Mouse (Mus musculus): ENCODE measurements around the gene Gm5737.

Gm5737 gene

DNA sequence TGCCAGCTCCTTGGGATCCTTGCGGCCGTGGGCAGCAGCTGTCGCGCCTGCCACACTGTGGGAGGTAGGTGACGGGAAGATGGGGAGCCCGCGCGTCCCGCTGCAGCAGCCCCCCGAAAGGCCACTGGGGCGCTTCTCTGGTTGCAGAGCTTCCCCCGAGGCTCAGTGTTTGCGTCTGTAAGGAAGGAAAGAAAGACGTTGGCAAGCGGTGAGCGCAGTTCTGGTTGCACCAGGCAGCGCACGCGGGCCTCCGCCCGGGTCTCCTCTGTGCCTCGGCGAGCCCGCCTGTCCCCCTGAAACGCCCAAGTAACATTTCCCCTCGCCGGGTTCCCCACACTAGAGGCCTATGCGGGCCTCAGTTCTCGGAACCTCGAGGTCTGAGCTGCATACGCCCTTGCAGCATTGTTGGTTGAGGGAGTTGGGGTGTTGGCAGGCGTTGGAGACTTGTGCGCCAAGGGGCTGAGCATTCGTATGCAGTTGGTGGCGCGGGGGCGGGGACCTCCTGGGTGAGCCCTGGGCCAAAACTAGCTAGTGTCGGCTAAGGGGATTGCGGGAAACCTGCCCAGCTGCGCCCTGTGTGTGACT, 31.0 kb downstream of the Gm5737 start:
- peak; percentile 75 to 84 for DNase-seq

DNA sequence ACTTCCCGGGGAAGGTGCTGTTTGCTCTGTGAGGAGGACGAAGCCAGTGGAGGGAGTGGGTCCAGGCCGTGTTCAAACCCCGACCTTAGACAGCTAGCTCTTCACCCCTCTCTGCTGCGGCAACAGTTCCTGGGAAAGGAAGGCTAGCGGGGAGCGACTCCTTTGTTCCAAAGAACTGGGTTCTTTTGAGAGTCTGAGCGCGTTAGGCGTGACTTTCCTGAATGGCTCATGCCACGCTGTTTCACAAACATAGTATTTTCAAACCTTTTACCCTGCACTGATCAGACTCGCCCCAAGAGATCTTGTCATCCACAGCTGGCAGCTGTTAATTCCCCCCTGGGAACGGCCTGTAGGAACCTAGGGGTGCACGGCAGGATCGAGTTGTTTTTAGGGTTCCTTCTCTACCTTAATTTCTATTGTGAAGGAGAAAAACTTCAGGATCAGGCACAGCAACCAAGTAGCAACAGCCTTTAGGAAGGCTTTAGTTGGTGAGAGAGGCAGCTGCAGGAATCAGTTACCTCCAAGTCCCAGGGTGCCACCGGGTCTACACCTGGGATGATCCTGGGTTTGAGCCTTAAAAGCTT, 31.8 kb downstream of the Gm5737 start:
- DNase-seq: peak in 1 of 2 experiments; percentile 40

DNA sequence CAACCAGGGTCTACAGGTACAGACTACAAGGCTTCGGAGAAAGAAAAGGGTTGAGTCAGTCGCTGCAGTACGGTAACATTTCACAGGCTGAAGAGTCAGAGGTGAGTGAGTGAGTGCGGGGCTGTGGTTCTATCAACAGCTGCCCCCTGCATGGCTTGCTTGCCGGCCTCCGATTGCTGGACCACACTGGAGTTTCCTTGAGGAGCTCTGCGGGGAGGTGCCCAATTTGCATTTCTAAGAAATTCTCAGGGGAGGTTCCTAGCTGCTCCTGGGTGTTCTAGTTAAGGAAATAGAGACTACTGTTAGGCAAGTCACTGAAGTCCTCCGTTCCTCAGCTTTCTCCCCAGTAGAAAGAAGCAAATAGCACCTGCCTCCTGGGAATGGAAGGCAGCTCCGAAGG, 32.5 kb downstream of the Gm5737 start:
- DNase-seq: no peak

DNA sequence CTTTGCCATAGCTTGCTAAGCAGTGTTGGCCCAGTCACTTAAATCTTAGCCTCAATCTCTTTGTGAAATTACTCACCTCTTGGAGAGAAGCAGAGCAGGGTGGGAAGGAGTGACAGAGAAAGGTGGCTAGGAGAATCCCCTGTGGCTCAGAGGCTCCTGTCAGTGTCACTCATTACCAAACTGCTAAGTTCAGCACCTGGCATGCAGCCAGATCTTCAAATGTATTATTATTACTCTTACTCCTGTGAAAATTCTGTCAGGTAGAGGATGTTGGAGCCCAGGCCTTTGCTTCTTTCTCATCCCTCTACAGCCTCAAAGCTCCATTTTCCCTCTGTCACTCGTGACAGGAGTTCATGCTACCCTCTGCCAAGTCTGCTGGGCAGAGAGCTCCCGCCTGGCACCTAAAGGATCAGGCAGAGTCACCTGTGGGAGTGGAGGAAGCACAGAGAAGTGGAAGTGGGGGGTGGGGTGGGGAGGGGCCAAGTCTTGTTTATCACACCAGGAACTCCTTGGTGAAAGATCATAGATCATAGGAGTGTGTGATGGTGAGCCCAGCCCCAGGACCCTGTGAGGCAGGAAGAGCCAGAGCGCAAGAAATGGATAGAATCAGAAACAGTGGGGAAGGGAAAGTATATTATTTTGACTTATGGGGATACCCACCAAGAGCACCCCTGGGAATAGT, 36.8 kb downstream of the Gm5737 start:
- DNase-seq: no peak

DNA sequence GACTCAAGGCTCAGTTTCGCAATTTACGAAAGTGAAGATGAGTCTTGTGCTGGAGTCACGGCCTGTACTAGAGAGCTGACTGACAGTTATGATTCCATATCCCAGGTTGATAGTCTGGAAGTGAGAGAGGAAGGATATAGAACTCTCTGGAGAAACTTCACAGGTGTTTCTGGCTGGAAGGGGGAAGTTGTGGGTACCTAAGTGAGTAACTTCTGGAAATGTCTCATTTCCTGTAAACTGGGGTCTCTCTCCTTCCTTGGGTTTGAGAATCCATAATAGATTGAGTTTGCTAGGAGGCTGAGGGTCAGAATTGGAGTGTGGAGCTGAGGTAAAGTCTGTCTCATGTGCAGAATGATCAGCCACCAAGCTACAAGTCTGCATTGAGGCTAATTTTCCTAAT, 38.0 kb downstream of the Gm5737 start:
- no peak for DNase-seq

DNA sequence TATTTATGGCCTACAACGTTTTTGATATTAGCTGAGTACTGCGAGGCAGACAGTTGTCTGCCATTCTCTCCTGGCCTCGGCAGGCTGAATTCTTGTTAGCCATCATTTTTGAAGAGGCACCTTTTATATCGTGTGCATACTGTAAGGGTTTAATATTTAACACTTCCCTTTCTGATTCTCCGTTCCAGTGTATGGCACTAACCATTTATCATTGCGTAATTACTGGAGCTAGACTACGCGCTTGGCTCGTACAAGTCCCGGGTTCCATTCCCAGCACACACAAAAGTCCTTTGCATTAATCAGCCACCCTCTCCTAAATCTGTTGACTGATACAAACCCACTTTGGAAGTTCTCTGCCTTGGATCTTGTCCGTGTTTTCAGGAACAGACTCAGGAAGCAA, 47.7 kb downstream of the Gm5737 start:
- DNase-seq: no peak

DNA sequence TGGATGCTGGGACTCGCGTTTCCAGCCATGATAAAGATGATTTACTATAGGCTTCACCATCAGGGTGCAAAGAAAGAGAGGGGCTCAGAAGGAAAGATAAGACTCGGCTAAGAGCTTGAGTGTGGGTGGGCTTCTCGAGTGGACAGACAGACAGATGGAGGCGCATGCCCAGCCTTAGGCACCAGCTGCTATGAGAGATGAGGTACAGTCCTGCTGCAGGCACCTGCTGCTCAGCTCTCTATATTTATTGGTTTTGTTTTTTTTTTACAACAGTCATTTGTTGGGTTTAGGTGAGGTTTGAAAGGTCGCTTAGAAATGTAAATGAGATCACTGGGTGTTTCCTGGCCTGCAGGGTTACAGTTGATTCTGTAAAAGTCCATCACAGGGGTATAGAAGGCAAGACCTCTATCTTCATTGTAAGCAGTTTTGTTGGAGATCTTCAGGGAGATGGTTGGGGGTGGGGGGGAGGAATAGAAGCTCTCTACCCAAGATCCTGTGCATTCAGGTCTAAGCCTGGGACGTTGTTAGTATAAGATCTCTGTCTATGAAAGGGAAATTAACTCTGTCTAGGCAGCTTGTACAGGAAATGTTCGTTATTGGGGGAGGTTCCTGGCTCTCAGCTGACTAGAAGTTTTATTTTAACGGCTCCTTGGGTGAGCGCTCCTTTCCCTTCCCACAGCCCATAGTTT, 48.8 kb downstream of the Gm5737 start:
- DNase-seq: no peak

DNA sequence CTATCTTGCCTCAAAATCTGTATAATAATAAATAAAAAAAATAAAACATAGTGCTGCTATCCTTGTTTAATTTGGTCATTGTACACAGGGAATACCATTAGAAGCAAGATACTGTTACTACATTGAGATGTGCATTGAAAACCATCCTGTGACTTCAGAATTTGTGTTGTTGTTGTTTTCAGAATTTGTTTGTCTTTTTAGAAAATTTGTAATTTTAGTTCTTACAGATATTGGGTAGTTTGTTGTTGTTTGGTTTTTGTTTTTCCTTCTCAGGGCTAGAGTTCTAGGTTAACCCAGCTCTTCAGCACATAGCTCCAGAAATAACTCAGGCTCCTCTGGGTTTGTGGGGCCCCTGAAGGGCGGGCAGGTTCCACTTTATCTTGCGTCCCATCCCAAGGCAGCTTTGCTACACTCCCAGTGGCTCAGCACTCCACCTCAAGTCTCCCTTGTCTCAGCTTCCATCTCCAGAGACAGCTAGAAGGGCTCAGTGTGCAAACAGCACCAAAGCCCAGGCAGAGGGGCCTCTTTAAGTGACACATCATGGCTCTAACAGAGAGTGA, 49.4 kb downstream of the Gm5737 start:
- no peak for DNase-seq

DNA sequence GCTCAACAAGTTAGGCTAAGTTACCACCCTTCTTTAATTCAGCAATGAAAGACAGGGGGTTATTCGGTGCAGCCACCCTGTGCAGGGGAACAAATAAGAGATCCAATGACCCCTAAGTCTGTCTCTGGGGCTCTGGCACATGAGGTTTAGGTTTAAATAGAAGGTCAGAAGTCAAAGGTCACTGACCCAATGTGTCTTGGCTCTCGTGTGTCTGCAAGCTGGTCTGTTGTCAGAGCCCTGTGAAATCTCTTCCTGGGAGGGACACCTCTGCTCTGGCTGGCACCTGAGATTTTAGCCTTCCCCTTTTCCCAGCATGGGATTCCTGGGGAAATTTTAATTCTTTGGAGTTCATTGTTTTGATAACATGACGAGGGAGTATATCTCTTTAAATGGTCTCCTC, 50.0 kb downstream of the Gm5737 start:
- no peak for DNase-seq

DNA sequence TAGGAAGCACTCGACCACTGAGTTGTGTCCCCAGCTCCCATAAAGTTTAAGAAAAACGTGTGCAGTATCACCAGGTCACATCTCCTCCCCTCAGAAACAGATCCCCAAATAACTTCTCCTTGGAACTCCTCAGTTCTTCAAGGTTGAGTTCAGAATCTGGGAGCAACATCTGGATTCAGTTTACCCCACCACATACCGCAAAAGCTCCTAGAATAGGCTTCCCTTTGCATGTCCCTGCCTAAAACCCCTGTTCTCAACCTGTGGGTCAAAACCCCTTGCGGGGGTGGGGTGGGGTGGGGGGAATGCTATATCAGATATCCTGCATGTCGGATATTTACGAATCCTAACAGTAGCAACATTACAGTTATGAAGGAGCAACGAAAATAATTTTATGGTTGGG, 50.5 kb downstream of the Gm5737 start:
- DNase-seq: no peak

DNA sequence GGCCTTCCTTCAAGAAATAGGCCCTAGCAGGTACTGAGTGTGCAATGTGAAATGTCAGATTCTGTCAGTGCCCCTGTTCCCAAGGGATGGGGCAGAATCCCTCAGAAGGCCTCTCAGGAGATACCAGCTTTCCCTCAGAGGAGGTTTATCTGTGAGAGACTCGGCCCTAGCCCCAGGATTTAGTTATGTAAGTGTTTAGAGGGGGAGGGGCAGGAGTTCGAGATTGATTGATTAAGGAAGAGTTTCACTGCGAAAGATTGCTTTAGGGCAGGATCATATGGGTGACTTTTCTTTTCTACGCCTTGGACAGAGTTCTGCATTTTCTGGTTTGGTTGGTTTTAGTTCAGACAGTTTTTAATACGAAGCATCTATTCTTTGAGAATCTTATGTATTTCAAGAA, 51.3 kb downstream of the Gm5737 start:
- DNase-seq: no peak

DNA sequence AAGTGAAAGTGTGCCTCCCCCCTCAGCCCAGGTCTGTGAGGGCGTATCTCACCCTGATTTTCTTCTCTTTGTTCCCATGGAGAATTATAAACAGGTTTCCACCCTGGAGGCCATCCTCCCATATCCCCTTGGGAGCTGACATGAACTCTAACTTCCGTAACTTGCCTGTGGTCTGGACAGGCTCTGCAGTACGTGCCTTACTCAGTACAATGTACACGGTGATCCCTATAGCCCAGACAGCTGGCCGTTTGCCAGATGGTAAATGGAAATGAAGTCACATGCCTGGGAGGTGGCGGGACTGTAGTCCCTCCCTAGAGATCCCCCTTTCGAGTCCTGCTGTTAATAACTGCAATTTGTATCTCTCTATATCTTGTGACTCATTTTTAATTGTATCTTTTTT, 52.9 kb downstream of the Gm5737 start:
- DNase-seq: peak; percentile 32 to 52

DNA sequence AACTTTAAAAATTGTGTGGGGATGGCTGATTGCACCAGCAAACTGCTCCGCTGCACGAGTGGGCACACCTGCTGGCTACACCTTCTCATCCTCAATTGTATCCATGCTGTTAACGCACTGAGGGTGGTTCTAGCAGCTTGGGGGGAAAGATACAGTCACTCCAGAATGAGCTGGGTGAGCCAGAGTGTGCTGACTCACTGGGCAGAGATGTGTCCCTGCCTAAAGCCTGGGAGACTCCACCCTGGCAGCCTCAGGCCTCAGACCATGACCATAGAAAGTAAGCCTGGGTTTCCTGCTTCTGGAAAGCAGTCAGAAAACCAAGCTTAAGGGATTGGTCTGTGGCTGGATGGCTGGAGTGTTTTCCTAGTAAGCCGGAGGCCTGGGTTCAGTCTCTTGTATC, 53.7 kb downstream of the Gm5737 start:
- DNase-seq: peak; percentile 9 to 46

DNA sequence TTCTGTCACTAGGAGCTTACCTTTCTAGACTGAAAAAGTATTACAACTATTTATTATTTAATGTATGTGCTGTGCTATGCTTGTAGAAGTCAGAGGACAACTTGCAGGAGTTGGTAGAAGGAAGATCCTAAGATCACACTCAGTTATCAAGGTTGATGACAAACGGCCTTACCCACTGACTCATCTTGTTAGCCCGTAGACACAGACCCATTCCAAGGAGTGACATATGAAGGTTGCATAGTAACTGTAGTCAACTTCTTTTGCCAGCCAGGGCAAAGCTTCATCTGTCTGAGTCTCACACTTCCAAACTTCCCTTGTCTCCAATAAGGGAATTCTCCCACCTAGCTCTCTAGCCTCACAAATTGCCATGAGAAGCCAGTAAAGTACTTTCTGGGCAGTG, 54.5 kb downstream of the Gm5737 start:
- DNase-seq: no peak

DNA sequence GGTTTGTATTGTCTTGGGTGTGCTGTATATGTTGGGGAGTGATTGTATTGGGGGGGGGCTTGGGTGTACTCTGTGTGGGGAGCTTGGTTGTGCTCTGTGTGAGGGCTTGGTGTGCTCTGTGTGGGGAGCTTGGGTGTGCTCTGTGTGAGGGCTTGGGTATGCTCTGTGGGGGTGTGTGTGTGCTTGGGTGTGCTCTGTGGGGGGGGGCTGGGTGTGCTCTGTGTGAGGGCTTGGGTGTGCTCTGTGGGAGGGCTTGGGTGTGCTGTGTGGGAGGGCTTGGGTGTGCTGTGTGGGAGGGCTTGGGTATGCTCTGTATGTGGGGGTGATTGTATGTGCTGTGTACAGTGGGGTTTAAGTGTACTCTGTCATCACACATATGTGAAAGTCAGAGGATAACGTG, 55.6 kb downstream of the Gm5737 start:
- DNase-seq: no peak

DNA sequence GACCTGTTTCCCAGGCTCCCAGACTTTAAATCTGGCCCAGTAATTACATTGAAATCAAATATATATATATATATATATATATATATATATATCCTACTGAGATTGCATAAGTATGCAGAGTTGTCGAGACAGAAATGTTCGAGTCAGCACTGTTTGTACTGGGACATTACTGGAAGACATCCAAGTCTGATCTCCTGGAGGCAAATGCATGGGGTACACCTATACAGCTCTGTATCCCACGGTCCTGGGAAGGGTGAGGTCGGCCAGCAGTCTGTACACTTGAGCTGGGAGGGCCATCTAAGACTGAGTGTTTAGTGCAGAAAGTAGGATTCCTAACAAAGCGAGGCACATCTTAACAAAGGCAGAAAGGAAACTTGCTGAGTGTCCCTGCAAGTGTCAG, 57.7 kb downstream of the Gm5737 start:
- no peak for DNase-seq

DNA sequence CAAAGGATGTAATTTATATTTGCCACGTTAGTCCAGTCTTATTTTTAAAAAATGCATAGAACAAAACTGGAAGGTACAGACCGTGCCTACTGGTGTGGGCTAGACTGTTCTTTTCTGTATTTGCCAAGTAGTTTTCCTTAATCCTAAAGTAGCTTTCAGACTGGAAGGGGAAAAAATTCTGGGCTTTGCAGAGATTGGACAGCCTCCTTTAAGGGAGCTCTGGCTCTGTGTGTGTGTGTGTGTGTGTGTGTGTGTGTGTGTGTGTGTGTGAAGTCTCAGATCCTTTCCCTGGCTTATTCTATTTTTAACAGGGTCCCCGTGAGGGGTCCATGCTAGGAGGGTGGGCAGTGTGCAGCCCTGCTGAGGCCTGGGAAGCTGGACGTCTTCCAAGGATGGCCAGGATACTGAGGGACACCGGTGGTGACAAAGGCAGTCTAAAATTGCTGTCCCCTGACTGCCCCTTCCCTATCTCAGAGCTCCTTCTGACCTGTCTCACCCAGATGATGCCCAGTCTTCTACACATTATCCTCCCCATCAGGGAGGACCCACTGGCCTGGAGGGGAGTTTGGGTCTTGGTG, 58.4 kb downstream of the Gm5737 start:
- DNase-seq: no peak

DNA sequence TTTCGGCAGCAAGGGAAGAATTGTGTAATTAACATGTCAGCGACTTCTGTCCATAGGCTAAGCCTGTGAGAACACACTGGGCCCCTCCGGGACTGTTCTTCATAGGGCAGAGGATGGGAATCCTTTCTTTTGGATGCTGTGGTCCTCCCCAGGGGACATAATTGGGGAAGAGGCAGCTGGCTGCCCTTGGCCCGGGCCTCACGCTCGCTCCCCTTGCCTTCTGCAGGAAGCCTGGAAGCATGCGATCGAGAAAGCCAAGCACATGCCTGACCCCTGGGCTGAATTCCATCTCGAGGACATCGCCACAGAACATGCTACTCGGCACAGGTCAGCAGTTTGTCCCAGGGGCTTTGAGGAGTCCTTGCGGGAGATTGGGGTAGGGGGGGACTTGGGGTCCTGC, 60.9 kb downstream of the Gm5737 start:
- DNase-seq: peak; percentile 11 to 48

DNA sequence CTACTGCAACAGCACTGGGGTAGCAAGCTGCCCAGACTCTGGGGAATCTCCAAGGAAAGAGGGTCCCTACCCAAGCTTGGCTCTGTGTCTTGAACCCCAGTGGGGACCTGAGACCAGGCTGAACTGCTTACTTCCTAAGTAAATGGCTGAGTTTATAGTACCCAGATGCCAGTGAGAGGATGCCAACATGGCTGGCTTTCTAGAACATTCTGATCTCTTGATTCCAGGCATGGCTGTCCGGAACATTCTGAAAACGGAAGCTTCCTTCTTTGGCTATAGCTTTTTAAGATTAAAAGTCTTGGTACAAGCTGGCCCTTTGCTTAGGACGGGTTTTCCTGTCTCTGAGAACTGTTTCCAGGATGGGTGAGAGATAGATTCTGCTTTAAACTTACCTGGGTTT, 61.9 kb downstream of the Gm5737 start:
- no peak for DNase-seq

DNA sequence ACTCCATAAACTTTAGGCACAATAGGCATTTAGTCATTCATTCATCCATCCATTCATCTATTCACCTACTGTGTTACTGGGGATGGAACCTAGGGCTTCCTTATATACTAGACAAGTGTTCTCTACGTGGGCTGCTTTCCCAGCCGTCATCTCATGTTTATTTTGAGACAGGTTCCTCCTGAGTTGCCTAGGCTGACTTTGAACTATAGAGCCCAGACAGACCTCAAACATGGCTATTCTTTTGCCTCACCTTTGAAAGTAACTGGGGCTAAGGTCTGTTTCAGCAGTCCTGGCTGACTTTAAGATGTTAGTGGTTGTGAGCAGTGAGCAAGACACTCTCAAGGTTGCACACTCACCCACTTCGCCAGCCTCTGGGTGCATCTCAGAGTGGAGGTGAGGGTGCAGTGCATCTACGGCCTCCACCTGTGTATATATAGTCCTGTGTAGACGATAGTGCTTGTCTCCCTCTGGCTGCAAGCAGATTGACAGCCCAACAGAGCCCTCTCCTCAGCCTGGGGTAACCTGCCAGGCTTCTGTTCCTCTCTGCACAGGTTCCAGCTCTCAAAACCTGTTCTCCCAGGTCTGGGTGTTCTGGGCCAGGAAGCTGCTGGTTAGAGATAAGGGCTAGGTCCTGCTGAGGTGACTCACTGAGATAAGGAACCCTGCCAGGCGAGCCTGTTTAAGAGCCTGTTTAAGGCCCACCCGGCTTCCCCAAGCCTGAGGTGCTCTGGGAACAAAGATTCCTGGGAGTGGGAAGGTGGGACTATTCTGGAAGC, 62.8 kb downstream of the Gm5737 start:
- peak in 1 of 2 experiments; percentile 47 for DNase-seq

DNA sequence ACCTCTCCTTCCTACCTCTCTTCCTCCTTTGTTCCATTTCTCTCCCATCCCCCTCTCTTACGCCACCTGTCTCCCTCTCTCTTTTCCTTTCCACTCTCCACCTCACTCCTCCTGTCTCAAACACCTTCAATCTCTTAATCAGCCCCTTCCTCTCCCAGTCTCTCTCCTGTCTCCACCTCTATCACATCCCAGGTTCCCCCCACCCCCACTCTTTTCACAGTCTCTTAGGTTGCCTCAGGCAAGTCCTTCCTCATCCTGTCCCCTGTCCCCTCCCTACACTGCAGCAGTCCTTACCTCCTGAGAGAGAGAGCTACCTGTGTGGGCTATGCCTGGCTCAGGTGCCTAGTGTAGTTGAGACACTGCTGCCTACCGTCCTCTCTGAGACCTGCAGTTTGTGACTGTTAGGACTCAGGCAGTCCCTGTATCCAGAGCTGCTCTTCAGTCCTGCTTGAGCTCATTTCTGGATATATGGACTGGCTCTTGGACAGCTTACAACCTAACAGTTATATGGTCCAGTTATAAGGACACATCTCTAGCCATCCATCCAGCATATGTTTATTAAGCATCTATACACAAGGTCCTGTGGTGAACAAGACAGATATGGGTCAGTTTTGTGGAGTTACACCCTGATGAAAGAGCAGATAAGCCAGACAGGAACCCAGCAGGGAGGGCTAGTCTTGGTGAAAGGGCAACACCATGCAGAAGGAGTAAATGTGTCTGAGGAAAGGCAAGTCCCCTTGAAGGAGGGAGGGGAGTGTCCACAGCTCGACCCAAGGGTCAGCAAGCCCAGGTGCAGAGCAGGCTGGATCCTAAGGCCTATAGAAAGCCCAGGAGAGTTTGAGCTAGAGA, 63.6 kb downstream of the Gm5737 start:
- no peak for DNase-seq

DNA sequence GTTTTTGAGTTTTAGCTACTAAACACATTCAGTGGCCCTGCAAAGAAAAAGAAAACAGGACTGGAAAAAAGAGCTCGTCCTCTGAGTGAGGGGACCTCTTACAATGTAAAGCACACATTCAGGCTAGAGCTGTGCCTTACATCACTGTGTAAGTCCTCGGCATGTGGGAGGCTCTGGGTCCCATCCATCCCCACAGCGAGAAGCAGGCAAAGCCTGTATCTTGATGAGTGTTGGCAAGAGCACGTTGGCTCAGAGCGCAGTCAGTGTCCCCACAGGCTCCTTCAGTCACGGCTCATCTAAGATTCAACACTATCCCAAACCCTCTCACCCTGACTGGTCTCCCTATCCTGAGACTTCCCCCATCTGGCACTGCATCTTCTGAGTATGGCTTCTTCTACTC, 66.1 kb downstream of the Gm5737 start:
- no peak for DNase-seq
